Mouse (Mus musculus) liver, embryonic 15.5 days (tissue): ENCODE results near the gene Atp5b. TPM values are rescaled to one million over a fixed set of nuclear protein-coding genes. Genes with fewer than 3 reads are reported as not detected.
"Not testable (repeated sequence)": the region's sequence is repeated elsewhere in the genome, so short reads cannot be mapped to it uniquely, and the experiment has no call there.

Source experiments
- ATAC-seq: fragments of 200-750 bp; cut with Nextera tagmentation; 2 replicates; pipeline ENCODE4 v1.8.0; 2017; ENCODE audit warnings: moderate number of reproducible peaks, mild to moderate bottlenecking, moderate library complexity; ENCODE audit not compliant: insufficient read depth
- H3K27ac ChIP-seq: fragments of 300-500 bp; sonication (generic); replicated peaks from 2 replicates; pipeline ENCODE4 v1.5.1; 2015; ENCODE audit warnings: mild to moderate bottlenecking, inconsistent platforms
- H3K27me3 ChIP-seq: fragments of 300-500 bp; sonication (generic); 2 replicates; pipeline ENCODE4 v1.6.1; 2015; ENCODE audit warnings: mild to moderate bottlenecking, inconsistent platforms
- H3K36me3 ChIP-seq: fragments of 300-500 bp; sonication (generic); replicated peaks from 2 replicates; pipeline ENCODE4 v1.6.1; 2015; ENCODE audit warnings: moderate library complexity, mild to moderate bottlenecking, inconsistent platforms
- H3K4me1 ChIP-seq: fragments of 300-500 bp; sonication (generic); replicated peaks from 2 replicates; pipeline ENCODE4 v1.6.1; 2015; ENCODE audit warnings: inconsistent platforms
- H3K4me2 ChIP-seq: fragments of 300-500 bp; sonication (generic); 2 replicates; pipeline ENCODE4 v1.6.1; 2015; ENCODE audit warnings: moderate library complexity, mild to moderate bottlenecking, inconsistent platforms
- H3K4me3 ChIP-seq: fragments of 300-500 bp; sonication (generic); replicated peaks from 2 replicates; pipeline ENCODE4 v1.5.1; 2015; ENCODE audit warnings: mild to moderate bottlenecking, inconsistent platforms
- H3K9ac ChIP-seq: fragments of 300-500 bp; sonication (generic); 2 replicates; pipeline ENCODE4 v1.6.1; 2015; ENCODE audit warnings: moderate library complexity, mild to moderate bottlenecking, inconsistent platforms
- H3K9me3 ChIP-seq: fragments of 300-500 bp; sonication (generic); replicated peaks from 2 replicates; pipeline ENCODE4 v1.6.1; 2016; ENCODE audit warnings: inconsistent platforms
- WGBS: fragments of 180-500 bp; shearing (Covaris S2); methylation state at CpG from one replicate; pipeline ENCODE4 v1.1.7; 2015; ENCODE audit warnings: mixed read lengths; ENCODE audit not compliant: insufficient replicate concordance; 5-methylcytosine and 5-hydroxymethylcytosine counted together
- polyA plus RNA-seq: library from polyadenylated mRNA; unstranded; fragments of >200 nt; fragmentation: Nextera tagmentation; extraction: Ambion mirVana; gene quantifications from 2 replicates; pipeline ENCODE4 v1.2.1, GENCODE M21; 2015

Atp5b gene
- polyA plus RNA-seq, 1 experiment from 2014 or later = 1,834 TPM

DNA sequence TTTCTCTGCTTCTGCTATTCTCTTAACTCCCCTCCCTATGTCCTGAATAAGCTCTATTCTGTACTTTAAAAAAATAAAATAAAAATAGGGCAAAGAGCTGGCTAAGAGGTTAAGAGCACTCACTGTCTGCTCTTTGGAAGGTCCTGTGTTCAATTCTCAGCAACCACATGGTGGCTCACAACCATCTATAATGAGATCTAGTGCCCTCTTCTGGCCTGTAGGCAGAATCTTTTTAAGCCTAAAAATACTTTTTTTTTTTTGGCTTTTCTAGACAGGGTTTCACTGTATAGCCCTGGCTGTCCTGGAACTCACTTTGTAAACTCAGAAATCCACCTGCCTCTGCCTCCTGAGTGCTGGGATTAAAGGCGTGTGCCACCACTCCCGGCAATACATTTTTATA lies 12.6 kb upstream of the Atp5b start:
- not testable (repeated sequence) for H3K9me3 ChIP-seq, H3K9ac ChIP-seq, H3K27me3 ChIP-seq, H3K27ac ChIP-seq, H3K4me2 ChIP-seq, ATAC-seq, H3K4me3 ChIP-seq
- 93% methylated on average over 2 of the region's 2 CpGs for WGBS
- peaks cover 20% of the 10 kb centered on the region for H3K4me1 ChIP-seq
- peaks cover 81% of the 10 kb centered on the region for H3K36me3 ChIP-seq

DNA sequence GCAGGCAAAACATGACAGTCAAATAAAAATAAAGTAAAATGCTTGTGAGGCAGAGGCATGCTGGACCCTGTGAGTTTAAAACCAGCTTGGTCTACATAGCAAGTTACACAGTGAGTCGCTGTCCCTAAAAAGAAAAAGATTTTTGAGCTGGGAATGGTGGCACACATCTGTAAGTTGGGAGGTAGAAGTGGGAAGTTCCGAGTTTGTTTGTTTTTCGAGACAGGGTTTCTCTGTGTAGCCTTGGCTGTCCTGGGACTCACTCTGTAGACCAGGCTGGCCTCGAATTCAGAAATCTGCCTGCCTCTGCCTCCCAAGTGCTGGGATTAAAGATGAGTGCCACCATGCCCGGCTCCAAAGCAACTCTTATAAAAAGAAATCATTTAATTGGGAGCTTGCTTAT lies 4.8 kb upstream of the Atp5b start:
- Histone ChIP-seq H3K36me3 (peaks cover 41% of the 10 kb centered on the region), H3K4me1 (peaks cover 15% of the 10 kb centered on the region)
- H3K27me3 ChIP-seq, H3K9ac ChIP-seq, ATAC-seq, H3K27ac ChIP-seq, H3K9me3 ChIP-seq, H3K4me2 ChIP-seq, H3K4me3 ChIP-seq: not testable (repeated sequence)
- WGBS = 67% methylated on average over 5 of the region's 5 CpGs

DNA sequence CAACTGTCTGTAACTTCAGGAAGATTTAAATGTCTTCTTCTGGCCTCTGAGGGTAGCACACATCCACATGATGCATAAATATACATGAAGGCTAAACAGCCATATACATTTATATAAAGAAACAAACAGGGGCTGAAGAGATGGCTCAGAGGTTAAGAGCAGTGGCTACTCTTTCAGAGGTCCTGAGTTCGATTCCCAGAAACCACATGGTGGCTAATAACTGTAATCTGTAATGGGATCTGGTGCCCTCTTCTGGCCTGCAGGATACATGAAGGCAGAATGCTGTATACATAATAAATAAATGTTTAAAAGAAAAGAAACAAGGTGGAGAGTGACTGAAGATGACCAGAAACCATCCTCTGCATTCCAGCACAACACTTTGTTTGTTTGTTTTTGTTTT lies 2.6 kb upstream of the Atp5b start:
- Histone ChIP-seq H3K4me2 (no peak overlapping the region), H3K27me3 (no peaks in the 10 kb centered on the region), H3K27ac (no peak overlapping the region), H3K36me3 (peaks cover 34% of the 10 kb centered on the region), H3K4me3 (no peak overlapping the region), H3K9ac (no peak overlapping the region), H3K9me3 (no peaks in the 10 kb centered on the region), H3K4me1 (peaks cover 24% of the 10 kb centered on the region)
- 52% methylated on average over 1 of the region's 1 CpGs for WGBS
- ATAC-seq = no peak

DNA sequence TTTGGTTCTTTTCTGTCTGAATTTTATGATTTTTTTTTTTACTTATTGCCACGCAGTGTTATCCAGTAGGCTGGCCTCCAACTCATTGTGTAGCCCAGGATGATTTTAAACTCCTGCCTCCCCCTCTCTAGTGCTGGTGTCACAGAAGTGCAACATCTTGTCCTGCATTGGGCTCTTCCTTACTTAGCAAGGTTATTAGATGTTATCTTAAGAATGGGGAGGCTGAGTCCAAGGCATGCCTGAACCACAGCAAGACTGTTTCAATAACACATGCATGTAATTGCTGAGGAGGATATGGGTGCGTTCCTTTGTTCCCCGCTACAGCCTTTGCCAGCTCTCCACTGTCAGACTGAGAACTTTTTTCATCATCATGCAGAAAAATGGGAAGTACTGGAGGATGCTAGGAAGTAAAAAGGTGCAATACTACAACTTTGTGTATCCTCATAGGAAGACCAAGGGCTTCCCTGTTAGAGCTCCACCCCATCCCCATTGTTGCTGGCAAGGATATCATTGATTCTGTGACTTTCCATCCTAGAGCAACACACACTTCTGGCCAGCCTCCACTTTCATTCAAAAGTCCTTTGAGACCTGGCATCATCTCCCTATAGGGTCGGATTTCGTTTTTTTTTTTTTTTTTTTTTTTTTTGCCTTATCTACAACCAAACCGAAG lies 1.1 kb upstream of the Atp5b start:
- Histone ChIP-seq H3K4me1 (peaks cover 32% of the 10 kb centered on the region), H3K4me3 (peak overlapping the region; percentile 92), H3K4me2 (peak overlapping the region; percentile 79), H3K9me3 (no peaks in the 10 kb centered on the region), H3K9ac (peak overlapping the region; percentile 71), H3K27ac (peak overlapping the region; percentile 83), H3K27me3 (no peaks in the 10 kb centered on the region), H3K36me3 (peaks cover 40% of the 10 kb centered on the region)
- 26% methylated on average over 6 of the region's 6 CpGs for WGBS
- ATAC-seq = no peak

DNA sequence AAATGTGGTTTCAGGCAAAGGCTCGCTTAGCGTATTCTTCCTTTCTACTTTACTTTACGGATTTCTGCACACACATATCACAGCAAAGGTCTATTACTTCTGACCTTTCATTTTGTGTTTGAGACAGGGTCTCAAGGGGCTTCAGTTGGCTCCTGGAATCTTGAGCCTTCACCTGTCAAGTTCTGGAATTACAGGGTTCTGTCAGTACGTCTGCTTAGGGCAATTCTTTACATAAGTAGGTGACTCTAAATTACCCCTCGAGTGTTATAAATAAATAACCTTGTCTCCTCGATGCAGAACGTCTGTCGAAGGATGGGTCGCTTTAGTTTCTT lies 630 bp upstream of the Atp5b start:
- WGBS = 2% methylated on average over 9 of the region's 9 CpGs
- Histone ChIP-seq H3K4me1 (peaks cover 32% of the 10 kb centered on the region), H3K36me3 (peaks cover 40% of the 10 kb centered on the region), H3K9me3 (no peaks in the 10 kb centered on the region), H3K27ac (peak overlapping the region; percentile 83), H3K4me2 (peak overlapping the region; percentile 79), H3K9ac (peak overlapping the region; percentile 71), H3K27me3 (no peaks in the 10 kb centered on the region), H3K4me3 (peak overlapping the region; percentile 92)
- ATAC-seq = no peak

DNA sequence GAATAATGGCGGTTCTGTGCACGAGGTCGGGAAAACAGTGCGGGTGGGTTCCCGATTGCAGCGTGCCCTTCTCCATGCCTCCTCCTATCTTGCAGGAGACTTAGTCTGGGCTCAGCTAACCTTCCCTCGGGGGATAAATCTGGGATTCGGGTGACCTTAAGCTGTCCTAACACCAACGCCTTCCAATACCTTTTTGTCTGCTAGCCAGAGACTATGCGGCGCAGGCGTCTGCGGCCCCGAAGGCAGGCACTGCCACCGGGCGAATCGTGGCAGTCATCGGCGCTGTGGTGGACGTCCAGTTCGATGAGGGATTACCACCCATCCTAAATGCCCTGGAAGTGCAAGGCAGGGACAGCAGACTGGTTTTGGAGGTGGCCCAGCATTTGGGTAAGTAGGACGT lies 615 bp downstream of the Atp5b start:
- under 1% methylated on average over 22 of the region's 22 CpGs for WGBS
- peak overlapping the region; percentile 94 for H3K9ac ChIP-seq
- peak overlapping the region; percentile 68 for H3K4me2 ChIP-seq
- H3K4me3 ChIP-seq = peak overlapping the region; percentile 92
- H3K36me3 ChIP-seq = peaks cover 45% of the 10 kb centered on the region
- peaks cover 45% of the 10 kb centered on the region for H3K4me1 ChIP-seq
- no peaks in the 10 kb centered on the region for H3K9me3 ChIP-seq
- no peaks in the 10 kb centered on the region for H3K27me3 ChIP-seq
- ATAC-seq = peak; percentile 4; the same call in 1 of the 2 replicates
- peak overlapping the region; percentile 87 for H3K27ac ChIP-seq

DNA sequence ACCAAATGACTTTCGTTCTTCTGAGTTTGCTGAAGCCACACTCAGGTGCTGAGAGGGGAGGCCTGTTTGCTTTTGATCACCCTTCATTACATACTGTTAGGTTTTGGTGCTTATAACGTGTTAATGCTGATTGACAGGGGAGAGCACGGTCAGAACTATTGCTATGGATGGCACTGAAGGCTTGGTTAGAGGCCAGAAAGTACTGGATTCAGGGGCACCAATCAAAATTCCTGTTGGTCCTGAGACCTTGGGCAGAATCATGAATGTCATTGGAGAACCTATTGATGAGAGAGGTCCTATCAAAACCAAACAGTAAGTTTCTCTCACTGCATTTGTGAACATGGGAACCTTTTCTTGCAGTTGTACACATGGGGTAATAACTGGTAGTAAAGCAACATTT lies 1.1 kb downstream of the Atp5b start:
- H3K27ac ChIP-seq = peak overlapping the region; percentile 87
- H3K4me1 ChIP-seq = peaks cover 48% of the 10 kb centered on the region
- no peaks in the 10 kb centered on the region for H3K9me3 ChIP-seq
- ATAC-seq = no peak
- peak overlapping the region; percentile 68 for H3K4me2 ChIP-seq
- H3K4me3 ChIP-seq = peak overlapping the region; percentile 92
- 0% methylated on average over 3 of the region's 3 CpGs for WGBS
- H3K36me3 ChIP-seq = peaks cover 50% of the 10 kb centered on the region
- no peaks in the 10 kb centered on the region for H3K27me3 ChIP-seq
- H3K9ac ChIP-seq = peak overlapping the region; percentile 94

DNA sequence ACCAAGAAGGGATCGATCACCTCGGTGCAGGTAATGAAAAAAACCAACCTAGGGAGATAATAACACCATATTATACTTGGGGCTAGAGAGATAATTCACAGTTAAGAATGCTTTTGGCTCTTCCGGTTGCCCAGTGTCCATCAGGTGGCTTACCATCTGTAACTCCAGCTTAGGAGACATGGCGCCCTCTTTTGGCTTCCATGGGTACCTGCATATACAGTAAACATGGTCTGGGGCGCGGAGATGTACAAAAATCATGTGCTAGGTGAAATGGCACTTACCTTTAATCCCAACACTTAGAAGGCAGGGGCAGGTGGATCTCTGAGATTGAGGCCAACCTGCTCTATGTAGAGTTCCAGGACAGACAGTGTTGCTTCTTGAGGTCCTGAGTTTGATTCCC lies 3.3 kb downstream of the Atp5b start:
- 64% methylated on average over 6 of the region's 6 CpGs for WGBS
- Histone ChIP-seq H3K9ac (no peak overlapping the region), H3K36me3 (peaks cover 64% of the 10 kb centered on the region), H3K4me1 (peaks cover 64% of the 10 kb centered on the region), H3K4me2 (no peak overlapping the region), H3K27ac (no peak overlapping the region), H3K9me3 (no peaks in the 10 kb centered on the region), H3K4me3 (no peak overlapping the region), H3K27me3 (no peaks in the 10 kb centered on the region)
- ATAC-seq = no peak

DNA sequence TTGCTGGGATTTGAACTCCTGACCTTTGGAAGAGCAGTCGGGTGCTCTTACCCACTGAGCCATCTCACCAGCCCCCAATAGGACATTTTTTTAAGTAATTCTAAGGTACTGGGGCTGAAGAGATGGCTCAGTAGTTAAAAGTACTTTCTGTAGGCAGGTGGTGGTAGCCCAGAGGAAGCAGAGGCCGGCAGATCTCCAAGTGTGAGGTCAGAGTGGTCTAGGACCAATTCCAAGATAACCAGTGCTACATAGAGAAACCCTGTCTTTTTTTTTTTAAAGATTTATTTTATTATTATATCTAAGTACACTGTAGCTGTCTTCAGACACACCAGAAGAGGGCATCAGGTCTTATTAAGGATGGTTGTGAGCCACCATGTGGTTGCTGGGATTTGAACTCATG lies 4.1 kb downstream of the Atp5b start:
- H3K27me3 ChIP-seq, H3K9me3 ChIP-seq, H3K4me2 ChIP-seq, H3K4me3 ChIP-seq, H3K27ac ChIP-seq, H3K9ac ChIP-seq, ATAC-seq: not testable (repeated sequence)
- peaks cover 64% of the 10 kb centered on the region for H3K4me1 ChIP-seq
- H3K36me3 ChIP-seq = peaks cover 64% of the 10 kb centered on the region
- 81% methylated on average over 2 of the region's 2 CpGs for WGBS

DNA sequence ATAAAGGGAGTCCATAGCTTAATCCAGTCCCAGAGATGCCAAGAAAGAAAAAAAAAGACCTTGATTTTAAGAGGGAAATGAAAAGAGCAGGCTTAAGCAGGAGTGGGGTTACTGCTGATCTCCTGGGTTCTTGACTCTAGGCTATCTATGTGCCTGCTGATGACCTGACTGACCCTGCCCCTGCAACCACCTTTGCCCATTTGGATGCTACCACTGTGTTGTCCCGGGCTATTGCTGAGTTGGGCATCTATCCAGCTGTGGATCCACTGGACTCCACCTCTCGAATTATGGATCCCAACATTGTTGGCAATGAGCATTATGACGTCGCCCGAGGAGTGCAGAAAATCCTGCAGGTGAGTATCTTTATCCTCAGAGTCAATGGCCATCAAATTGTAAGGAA lies 5.1 kb downstream of the Atp5b start:
- no peak overlapping the region for H3K4me3 ChIP-seq
- no peak for ATAC-seq

DNA sequence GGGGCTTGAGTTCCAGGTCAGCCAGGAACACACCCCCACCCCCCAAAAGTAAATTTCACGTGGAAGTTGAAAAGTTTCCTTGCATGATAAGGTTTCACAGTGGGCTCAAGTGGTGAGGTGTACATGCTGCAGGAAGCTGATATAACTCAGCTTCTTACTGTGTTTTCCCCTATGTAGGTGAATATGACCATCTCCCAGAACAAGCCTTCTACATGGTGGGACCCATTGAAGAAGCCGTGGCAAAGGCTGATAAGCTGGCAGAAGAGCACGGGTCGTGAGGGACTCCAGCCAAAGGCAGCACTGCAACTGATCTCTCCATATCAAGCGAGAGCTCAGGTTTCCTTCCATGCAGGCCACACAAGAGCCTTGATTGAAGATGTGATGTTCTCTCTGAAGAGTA lies 6.8 kb downstream of the Atp5b start:
- no peak overlapping the region for H3K4me3 ChIP-seq
- 18% methylated on average over 5 of the region's 5 CpGs for WGBS
- H3K27me3 ChIP-seq = no peaks in the 10 kb centered on the region
- H3K4me1 ChIP-seq = peaks cover 79% of the 10 kb centered on the region
- ATAC-seq = no peak
- H3K4me2 ChIP-seq = no peak overlapping the region
- H3K27ac ChIP-seq = peak overlapping the region; percentile 59
- no peaks in the 10 kb centered on the region for H3K9me3 ChIP-seq
- H3K36me3 ChIP-seq = peaks cover 57% of the 10 kb centered on the region
- H3K9ac ChIP-seq = no peak overlapping the region

More for the DNA sequence above, 5.1 kb downstream of the Atp5b start:
- Histone ChIP-seq H3K36me3 (peaks cover 64% of the 10 kb centered on the region), H3K4me1 (peaks cover 64% of the 10 kb centered on the region), H3K27me3 (no peaks in the 10 kb centered on the region), H3K27ac (0 out of 2 replicates have a peak overlapping the region, but pooled peaks have one; percentile 19), H3K9ac (no peak overlapping the region), H3K9me3 (no peaks in the 10 kb centered on the region), H3K4me2 (no peak overlapping the region)
- WGBS = 87% methylated on average over 5 of the region's 5 CpGs
